Mouse (Mus musculus) lung, adult 2 months (tissue): ENCODE results near the gene Figla. TPM values are rescaled to one million over a fixed set of nuclear protein-coding genes. Genes with fewer than 3 reads are reported as not detected.

Source experiments
- DNase-seq: peaks from one replicate; pipeline ENCODE4 v3.0.0; 2022
- H3K4me1 ChIP-seq: fragments of 200-500 bp; 2 replicates; pipeline ENCODE4 v1.6.1; 2011; ENCODE audit warnings: low read length; ENCODE audit not compliant: control insufficient read depth, insufficient read depth
- H3K4me3 ChIP-seq: fragments of 200-500 bp; replicated peaks from 2 replicates; pipeline ENCODE3; 2011; ENCODE audit warnings: low read depth, mild to moderate bottlenecking, control low read depth, low read length; ENCODE audit errors: extremely low read depth
- CTCF ChIP-seq: fragments of 200-500 bp; IDR thresholded peaks from 2 replicates; pipeline ENCODE4 v1.5.1; 2011; ENCODE audit warnings: mild to moderate bottlenecking, low read length, control low read depth; ENCODE audit not compliant: insufficient read depth
- POLR2A ChIP-seq: fragments of 200-500 bp; IDR thresholded peaks from 2 replicates; pipeline ENCODE4 v1.6.1; 2011; ENCODE audit warnings: low read depth, mild to moderate bottlenecking, control low read depth, low read length, borderline replicate concordance; ENCODE audit errors: extremely low read depth
- WGBS: fragments of 180-500 bp; shearing (Covaris S2); methylation state at CpG from one replicate; pipeline ENCODE4 v1.1.7; 2018; 5-methylcytosine and 5-hydroxymethylcytosine counted together
- polyA plus RNA-seq: library from polyadenylated mRNA; depleted of rRNA; stranded (reverse); fragments of >200 nt; gene quantifications from 2 replicates; pipeline ENCODE4 v1.2.3, GENCODE M21; 2012; rRNA removed

Figla gene
- polyA plus RNA-seq, 1 experiment: not detected

DNA sequence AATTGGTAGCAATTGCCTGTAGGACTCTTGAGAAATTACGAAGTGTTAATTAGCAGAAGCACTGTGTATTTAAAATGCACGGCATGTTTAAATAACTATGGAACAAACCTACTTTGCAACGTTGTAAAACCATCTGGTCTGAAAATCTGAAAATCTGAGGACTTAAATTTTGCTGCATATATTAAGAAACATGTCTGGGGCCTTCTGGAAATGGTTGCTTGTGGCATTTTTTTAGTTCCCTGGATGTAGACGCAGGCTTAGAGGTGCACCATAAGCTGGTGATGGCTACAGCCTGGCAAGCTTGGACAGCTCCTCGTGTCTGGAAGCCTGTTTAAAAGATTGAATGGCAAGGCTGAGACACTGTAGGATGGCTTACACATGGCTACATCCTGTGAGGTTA is 53.0 kb downstream of the Figla start:
- 68% methylated on average over 5 of the region's 5 CpGs for WGBS
- no peaks in the 10 kb centered on the region for H3K4me1 ChIP-seq
- TF ChIP-seq CTCF (no peak), POLR2A (no peak)
- no peak for DNase-seq
- no peak overlapping the region for H3K4me3 ChIP-seq

DNA sequence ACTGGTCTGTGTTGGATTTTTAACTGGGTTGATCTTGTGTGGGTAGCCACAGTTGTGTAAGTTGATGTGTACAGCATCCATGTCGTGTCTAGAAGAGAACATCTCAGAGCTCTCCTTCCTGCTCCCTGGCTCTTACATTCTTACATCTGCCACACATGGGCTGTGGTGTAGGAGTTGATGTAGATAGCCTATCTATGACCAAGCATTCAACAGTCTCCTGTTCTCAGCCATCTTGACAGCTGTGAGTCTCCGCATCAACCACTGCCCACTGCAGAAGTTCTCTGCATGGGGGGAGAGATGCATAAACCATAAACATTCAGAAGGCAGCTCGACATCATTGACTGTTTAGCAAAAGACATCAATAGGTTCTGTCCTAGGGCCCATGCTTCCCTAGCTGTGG is 53.9 kb downstream of the Figla start:
- no peaks in the 10 kb centered on the region for H3K4me1 ChIP-seq
- TF ChIP-seq POLR2A: no peak
- 77% methylated on average over 3 of the region's 3 CpGs for WGBS

GRCm38 (mm10) chr6:86070277-86070676 is 54.3 kb downstream of the Figla start:
- H3K4me1 ChIP-seq: no peaks in the 10 kb centered on the region
- H3K4me3 ChIP-seq: no peak overlapping the region
- DNase-seq: no peak
- 72% methylated on average over 7 of the region's 7 CpGs for WGBS
- TF ChIP-seq CTCF: no peak
- TF ChIP-seq POLR2A: no peak

More for the DNA sequence above, 53.9 kb downstream of the Figla start:
- DNase-seq: no peak
- no peak overlapping the region for H3K4me3 ChIP-seq

Other genes starting within 250 kb of the Figla start
- gene Nat8f6, start 195.2 kb upstream of the Figla start, polyA plus RNA-seq: 1.4 and 4.3 TPM in 2 replicates
- gene Nat8f5, start 195.2 kb upstream of the Figla start, polyA plus RNA-seq: 0.27 TPM in 1 of 2 replicates, not detected in the other
- gene Nat8, start 184.1 kb upstream of the Figla start, polyA plus RNA-seq: 0.31 and 0.45 TPM in 2 replicates
- 0.03 and 0.11 TPM in 2 replicates for gene Nat8f2, start 147.0 kb upstream of the Figla start, polyA plus RNA-seq
- 1.3 and 1.9 TPM in 2 replicates for gene Nat8f4, start 111.3 kb upstream of the Figla start, polyA plus RNA-seq
- gene Tprkb, start 104.3 kb upstream of the Figla start, polyA plus RNA-seq: 8.1 and 15.2 TPM in 2 replicates
- gene Nat8f1, start 100.5 kb upstream of the Figla start, polyA plus RNA-seq: 5.4 and 7.5 TPM in 2 replicates
- 32.6 and 34.7 TPM in 2 replicates for gene Dusp11, start 54.5 kb upstream of the Figla start, polyA plus RNA-seq
- 0.17 and 0.80 TPM in 2 replicates for gene Add2, start 12.5 kb downstream of the Figla start, polyA plus RNA-seq
- gene Tgfa, start 179.1 kb downstream of the Figla start, polyA plus RNA-seq: 8.2 and 11.2 TPM in 2 replicates